Mouse (Mus musculus): ENCODE data around the gene Prdm5. TPM values are rescaled to one million over a fixed set of nuclear protein-coding genes. Genes with fewer than 3 reads are reported as not detected.

The Prdm5 gene
- total RNA-seq, 2 experiments from 2014 or later: 6.8 to 8.8 TPM

GRCm38 (mm10) chr6:65932776-65933175 lies 154.0 kb downstream of the Prdm5 start:
- no peak for DNase-seq

GRCm38 (mm10) chr6:65933177-65933576 lies 154.4 kb downstream of the Prdm5 start:
- no peak for DNase-seq

GRCm38 (mm10) chr6:65935566-65936281 lies 156.9 kb downstream of the Prdm5 start:
- no peak for DNase-seq

GRCm38 (mm10) chr6:65950492-65950891 lies 171.7 kb downstream of the Prdm5 start:
- no peak for DNase-seq

- no peak for DNase-seq
Measured at GRCm38 (mm10) chr6:65952309-65952708, 173.5 kb downstream of the Prdm5 start, which contains the start of gene 4930544G11Rik. TSS of gene 4930544G11Rik (plus strand) at chr6:65952609.

- peak; percentile 1 to 7 for DNase-seq
Measured at GRCm38 (mm10) chr6:65969386-65970111, 190.8 kb downstream of the Prdm5 start.

- DNase-seq: no peak
Measured at GRCm38 (mm10) chr6:65970410-65970809, 191.6 kb downstream of the Prdm5 start.

Other genes starting within 250 kb of the Prdm5 start
- gene Ndnf, start 107.4 kb upstream of the Prdm5 start, total RNA-seq (2021): 1 to 10 TPM; 2.7 to 4.3 TPM
- gene 4930544G11Rik, start 173.6 kb downstream of the Prdm5 start, total RNA-seq (2021): not detected